Mouse (Mus musculus): ENCODE measurements at regions not wholly inside any gene's neighbourhood (a gene's known extent, or its start where the extent isn't known, plus 50 kb on each side); places are given as distances from the start of the nearest gene placed in this dataset.

DNA sequence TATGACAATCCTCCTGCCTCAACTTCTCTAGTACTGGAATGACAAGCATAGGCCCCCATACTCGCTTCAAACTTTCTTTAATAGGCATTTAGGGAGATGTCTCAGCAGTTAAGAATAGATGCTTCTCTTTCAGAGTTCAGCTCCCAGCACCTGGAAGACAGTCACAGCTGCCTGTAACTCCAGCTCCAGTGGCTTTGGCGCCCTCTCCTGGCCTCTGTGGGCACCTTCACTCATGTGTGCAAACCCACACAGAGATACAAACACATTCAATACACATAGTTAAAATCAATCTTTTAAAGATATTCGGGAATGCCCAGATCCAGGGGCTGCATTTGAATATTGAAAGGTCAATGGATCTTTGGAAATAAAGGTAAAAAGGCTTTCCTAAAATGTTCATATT lies 140.2 kb downstream of the Chic2 start:
- no peaks in the 10 kb centered on the region; the same call in 1 of the 2 replicates for H3K4me1 ChIP-seq (replicated peaks; ENCODE audit: control insufficient read depth, insufficient read depth, low read length)
- no peak overlapping the region for H3K4me2 ChIP-seq (ENCODE audit: low read length)
- DNase-seq (ENCODE audit: low spot score) (no peak), ATAC-seq (replicated peaks; ENCODE audit: low FRiP score, low TSS enrichment, low read depth) (no peak)
- no peaks in the 10 kb centered on the region for H3K36me3 ChIP-seq (ENCODE audit: control insufficient read depth, insufficient read depth, low read length)
- no peak overlapping the region for H3K27ac ChIP-seq (ENCODE audit: low read depth)
- no peak overlapping the region for H3K4me3 ChIP-seq (ENCODE audit: low read depth, low read length)
- peaks cover 3% of the 10 kb centered on the region; the same call in 1 of the 2 replicates for H3K9me3 ChIP-seq (ENCODE audit: control insufficient read depth, low read length)
- H3K9ac ChIP-seq (ENCODE audit: low read length): no peak overlapping the region
- 73% methylated on average over 3 of the region's 3 CpGs for WGBS
- H3K27me3 ChIP-seq (replicated peaks; ENCODE audit: control insufficient read depth, insufficient read depth, low read length): no peaks in the 10 kb centered on the region

DNA sequence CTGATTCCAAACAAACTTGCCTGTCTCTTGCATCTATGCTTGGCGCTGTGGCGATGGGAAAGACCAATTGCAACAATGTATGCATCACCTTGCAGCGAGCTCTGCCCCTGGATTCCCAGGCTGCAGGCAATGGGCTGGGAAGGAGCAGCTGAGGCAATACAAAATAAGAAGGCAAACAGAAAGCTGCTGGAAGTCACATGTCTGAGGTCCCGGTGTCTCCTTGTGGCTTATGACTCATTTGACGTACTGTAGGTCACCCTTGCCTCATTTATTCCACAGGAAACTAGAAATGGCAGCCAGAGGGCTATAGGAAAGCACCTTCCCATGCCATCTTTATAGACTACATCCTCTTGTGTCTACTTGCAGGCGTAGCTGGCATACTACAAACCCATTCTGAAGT lies 140.9 kb downstream of the Chic2 start:
- Histone ChIP-seq H3K9me3 (ENCODE audit: control insufficient read depth, low read length) (peaks cover 3% of the 10 kb centered on the region; the same call in 1 of the 2 replicates), H3K4me1 (replicated peaks; ENCODE audit: control insufficient read depth, insufficient read depth, low read length) (no peaks in the 10 kb centered on the region; the same call in 1 of the 2 replicates), H3K27me3 (replicated peaks; ENCODE audit: control insufficient read depth, insufficient read depth, low read length) (no peaks in the 10 kb centered on the region), H3K4me3 (ENCODE audit: low read depth, low read length) (no peak overlapping the region), H3K9ac (ENCODE audit: low read length) (no peak overlapping the region), H3K4me2 (ENCODE audit: low read length) (no peak overlapping the region), H3K27ac (ENCODE audit: low read depth) (no peak overlapping the region), H3K36me3 (ENCODE audit: control insufficient read depth, insufficient read depth, low read length) (no peaks in the 10 kb centered on the region)
- WGBS: 92% methylated on average over 6 of the region's 6 CpGs
- no peak for ATAC-seq (replicated peaks; ENCODE audit: low FRiP score, low TSS enrichment, low read depth)
- DNase-seq (ENCODE audit: low spot score): no peak

DNA sequence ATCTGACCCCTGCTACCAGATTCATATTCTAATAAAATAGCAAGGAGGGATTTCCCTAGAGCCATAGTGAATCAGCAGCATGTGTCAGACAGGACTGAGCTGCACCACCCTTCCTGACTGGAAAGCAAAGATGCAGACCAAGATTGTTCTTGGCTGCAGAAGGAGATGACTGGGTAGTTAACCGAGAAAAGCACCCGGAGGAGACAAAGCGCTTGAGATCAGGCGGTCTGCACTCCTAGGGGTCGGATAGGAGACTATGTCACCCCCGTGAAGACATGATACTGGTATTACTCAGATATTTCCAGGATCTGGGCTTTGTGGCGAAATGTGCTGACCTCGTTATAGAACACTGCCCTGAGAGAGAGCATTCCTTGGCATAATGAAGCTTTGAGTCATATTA lies 147.4 kb downstream of the Chic2 start:
- DNase-seq (ENCODE audit: low spot score) (no peak), ATAC-seq (replicated peaks; ENCODE audit: low FRiP score, low TSS enrichment, low read depth) (no peak)
- Histone ChIP-seq H3K4me1 (replicated peaks; ENCODE audit: control insufficient read depth, insufficient read depth, low read length) (no peaks in the 10 kb centered on the region), H3K9me3 (ENCODE audit: control insufficient read depth, low read length) (no peaks in the 10 kb centered on the region), H3K27ac (ENCODE audit: low read depth) (no peak overlapping the region), H3K4me3 (ENCODE audit: low read depth, low read length) (no peak overlapping the region), H3K4me2 (ENCODE audit: low read length) (no peak overlapping the region), H3K9ac (ENCODE audit: low read length) (no peak overlapping the region), H3K36me3 (ENCODE audit: control insufficient read depth, insufficient read depth, low read length) (no peaks in the 10 kb centered on the region), H3K27me3 (replicated peaks; ENCODE audit: control insufficient read depth, insufficient read depth, low read length) (no peaks in the 10 kb centered on the region)
- 87% methylated on average over 8 of the region's 8 CpGs for WGBS

DNA sequence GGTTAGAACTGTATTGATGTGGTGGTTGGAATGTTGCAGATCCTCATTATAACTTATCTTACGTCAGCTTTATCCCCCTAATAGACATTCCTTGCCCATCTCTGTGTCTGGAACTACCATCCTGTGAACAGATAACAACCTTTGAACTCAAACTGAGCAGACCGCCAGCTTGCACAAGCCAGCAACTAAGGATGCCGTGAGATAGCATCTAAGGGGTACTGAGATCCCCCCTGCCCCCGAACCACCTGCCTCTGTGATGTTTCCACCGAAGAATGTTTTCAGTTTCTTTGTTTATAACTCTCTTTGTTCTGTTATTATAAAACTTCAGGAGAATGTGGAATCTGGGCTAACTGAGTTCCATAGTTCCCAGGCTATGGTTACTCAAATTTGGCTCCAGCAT lies 151.3 kb downstream of the Chic2 start:
- no peaks in the 10 kb centered on the region for H3K9me3 ChIP-seq (ENCODE audit: control insufficient read depth, low read length)
- DNase-seq (ENCODE audit: low spot score) (no peak), ATAC-seq (replicated peaks; ENCODE audit: low FRiP score, low TSS enrichment, low read depth) (no peak)
- H3K9ac ChIP-seq (ENCODE audit: low read length): no peak overlapping the region
- H3K4me3 ChIP-seq (ENCODE audit: low read depth, low read length): no peak overlapping the region
- H3K4me1 ChIP-seq (replicated peaks; ENCODE audit: control insufficient read depth, insufficient read depth, low read length): no peaks in the 10 kb centered on the region
- H3K27ac ChIP-seq (ENCODE audit: low read depth): no peak overlapping the region
- H3K36me3 ChIP-seq (ENCODE audit: control insufficient read depth, insufficient read depth, low read length): no peaks in the 10 kb centered on the region
- H3K27me3 ChIP-seq (replicated peaks; ENCODE audit: control insufficient read depth, insufficient read depth, low read length): no peaks in the 10 kb centered on the region
- WGBS: 45% methylated on average over 5 of the region's 5 CpGs
- no peak overlapping the region for H3K4me2 ChIP-seq (ENCODE audit: low read length)

DNA sequence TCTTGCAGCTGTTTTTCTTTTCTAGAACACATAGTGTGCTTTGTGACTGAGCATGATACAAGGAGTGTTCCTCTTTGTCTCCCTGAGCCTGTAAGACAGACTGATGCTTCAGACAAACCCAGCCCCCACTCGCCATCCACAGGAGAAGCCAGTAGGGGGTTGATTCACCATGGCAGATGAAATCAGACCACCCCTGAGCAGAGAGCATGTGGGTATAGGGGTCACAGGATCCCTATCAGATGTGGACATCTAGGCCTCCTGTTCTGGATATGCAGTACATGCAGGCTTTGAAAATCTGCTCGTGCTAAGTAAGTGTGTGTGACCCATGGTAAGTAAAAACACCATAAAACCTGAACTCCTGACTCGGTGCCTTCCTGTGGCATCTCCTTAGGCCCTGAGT lies 153.0 kb downstream of the Chic2 start:
- WGBS: 44% methylated on average over 3 of the region's 3 CpGs
- H3K4me1 ChIP-seq (replicated peaks; ENCODE audit: control insufficient read depth, insufficient read depth, low read length): no peaks in the 10 kb centered on the region
- DNase-seq (ENCODE audit: low spot score) (no peak), ATAC-seq (replicated peaks; ENCODE audit: low FRiP score, low TSS enrichment, low read depth) (no peak)
- H3K36me3 ChIP-seq (ENCODE audit: control insufficient read depth, insufficient read depth, low read length): no peaks in the 10 kb centered on the region
- H3K4me3 ChIP-seq (ENCODE audit: low read depth, low read length): no peak overlapping the region
- H3K9ac ChIP-seq (ENCODE audit: low read length): no peak overlapping the region
- H3K27ac ChIP-seq (ENCODE audit: low read depth): no peak overlapping the region
- H3K4me2 ChIP-seq (ENCODE audit: low read length): no peak overlapping the region
- H3K27me3 ChIP-seq (replicated peaks; ENCODE audit: control insufficient read depth, insufficient read depth, low read length): no peaks in the 10 kb centered on the region
- H3K9me3 ChIP-seq (ENCODE audit: control insufficient read depth, low read length): no peaks in the 10 kb centered on the region

DNA sequence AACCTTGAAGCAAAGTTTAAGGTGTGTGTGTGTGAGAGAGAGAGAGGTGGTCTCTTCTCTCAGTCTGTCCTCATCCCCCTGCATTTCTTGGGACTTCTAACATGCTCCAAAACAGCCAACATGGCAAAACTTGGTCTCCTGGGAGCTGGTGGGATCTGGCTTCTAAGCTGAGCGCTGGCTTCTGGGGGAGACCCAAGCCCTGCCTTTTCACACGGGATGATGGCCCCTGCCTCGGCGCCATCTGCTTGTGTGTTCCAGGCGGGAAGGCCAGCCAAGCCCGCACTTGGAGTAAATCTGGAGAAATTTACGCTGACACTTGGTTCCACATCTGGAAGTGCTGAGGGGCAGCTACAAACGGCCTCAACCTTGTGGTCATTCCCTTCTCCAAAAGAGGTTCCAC lies 155.6 kb downstream of the Chic2 start:
- Histone ChIP-seq H3K4me1 (replicated peaks; ENCODE audit: control insufficient read depth, insufficient read depth, low read length) (no peaks in the 10 kb centered on the region), H3K4me3 (ENCODE audit: low read depth, low read length) (no peak overlapping the region), H3K27ac (ENCODE audit: low read depth) (no peak overlapping the region), H3K27me3 (replicated peaks; ENCODE audit: control insufficient read depth, insufficient read depth, low read length) (no peaks in the 10 kb centered on the region), H3K9me3 (ENCODE audit: control insufficient read depth, low read length) (0 out of 2 replicates have a peak, but pooled peaks cover 4% of the 10 kb centered on the region), H3K36me3 (ENCODE audit: control insufficient read depth, insufficient read depth, low read length) (no peaks in the 10 kb centered on the region), H3K4me2 (ENCODE audit: low read length) (no peak overlapping the region), H3K9ac (ENCODE audit: low read length) (no peak overlapping the region)
- DNase-seq (ENCODE audit: low spot score): no peak
- WGBS: 44% methylated on average over 8 of the region's 8 CpGs
- ATAC-seq (replicated peaks; ENCODE audit: low FRiP score, low TSS enrichment, low read depth): no peak

DNA sequence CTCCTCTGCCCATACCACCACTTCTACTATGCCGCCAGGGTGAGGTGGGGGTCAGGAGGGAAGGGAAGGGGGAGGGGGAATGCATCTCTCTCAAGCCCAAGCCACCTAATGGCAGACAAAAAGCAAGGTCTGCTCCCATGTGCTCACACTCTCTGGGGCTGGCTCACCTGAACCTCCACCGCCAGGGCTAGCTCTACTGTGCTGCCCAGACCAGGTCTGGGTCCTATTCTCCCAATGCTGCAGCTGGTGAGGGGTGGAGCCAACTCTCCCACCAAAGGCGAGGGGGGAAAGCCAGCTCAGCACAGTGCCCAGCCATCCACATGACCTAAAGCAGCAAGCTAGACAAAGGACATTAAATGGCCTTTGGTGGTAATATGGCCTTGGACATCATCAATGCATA lies 158.6 kb downstream of the Chic2 start:
- H3K36me3 ChIP-seq (ENCODE audit: control insufficient read depth, insufficient read depth, low read length): no peaks in the 10 kb centered on the region
- no peak overlapping the region for H3K9ac ChIP-seq (ENCODE audit: low read length)
- H3K9me3 ChIP-seq (ENCODE audit: control insufficient read depth, low read length): 0 out of 2 replicates have a peak, but pooled peaks cover 4% of the 10 kb centered on the region
- H3K27ac ChIP-seq (ENCODE audit: low read depth): no peak overlapping the region
- 84% methylated on average over 3 of the region's 3 CpGs for WGBS
- ATAC-seq (replicated peaks; ENCODE audit: low FRiP score, low TSS enrichment, low read depth): no peak
- H3K4me2 ChIP-seq (ENCODE audit: low read length): no peak overlapping the region
- H3K27me3 ChIP-seq (replicated peaks; ENCODE audit: control insufficient read depth, insufficient read depth, low read length): no peaks in the 10 kb centered on the region
- H3K4me1 ChIP-seq (replicated peaks; ENCODE audit: control insufficient read depth, insufficient read depth, low read length): peaks cover 4% of the 10 kb centered on the region
- no peak for DNase-seq (ENCODE audit: low spot score)
- H3K4me3 ChIP-seq (ENCODE audit: low read depth, low read length): no peak overlapping the region

DNA sequence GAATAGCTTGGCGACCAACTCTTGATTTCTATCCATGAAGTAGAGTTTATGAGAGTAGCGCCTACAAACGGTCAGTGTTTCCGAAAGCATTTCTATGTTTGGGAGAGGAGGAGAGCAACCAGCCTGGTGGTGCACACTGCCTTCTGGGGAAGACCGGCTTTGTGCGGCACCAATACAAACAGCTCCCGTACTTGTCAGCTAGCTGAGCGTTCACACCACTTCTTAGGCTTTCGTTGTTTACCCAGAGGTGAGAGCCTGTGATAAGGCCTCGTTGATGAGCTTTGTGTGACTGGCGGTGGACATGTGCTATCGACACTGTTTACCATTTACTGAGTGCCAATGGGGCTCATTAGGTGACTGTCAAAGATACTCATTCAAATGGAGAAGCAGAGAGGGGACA lies 162.0 kb downstream of the Chic2 start:
- no peak overlapping the region for H3K9ac ChIP-seq (ENCODE audit: low read length)
- no peak for ATAC-seq (replicated peaks; ENCODE audit: low FRiP score, low TSS enrichment, low read depth)

DNA sequence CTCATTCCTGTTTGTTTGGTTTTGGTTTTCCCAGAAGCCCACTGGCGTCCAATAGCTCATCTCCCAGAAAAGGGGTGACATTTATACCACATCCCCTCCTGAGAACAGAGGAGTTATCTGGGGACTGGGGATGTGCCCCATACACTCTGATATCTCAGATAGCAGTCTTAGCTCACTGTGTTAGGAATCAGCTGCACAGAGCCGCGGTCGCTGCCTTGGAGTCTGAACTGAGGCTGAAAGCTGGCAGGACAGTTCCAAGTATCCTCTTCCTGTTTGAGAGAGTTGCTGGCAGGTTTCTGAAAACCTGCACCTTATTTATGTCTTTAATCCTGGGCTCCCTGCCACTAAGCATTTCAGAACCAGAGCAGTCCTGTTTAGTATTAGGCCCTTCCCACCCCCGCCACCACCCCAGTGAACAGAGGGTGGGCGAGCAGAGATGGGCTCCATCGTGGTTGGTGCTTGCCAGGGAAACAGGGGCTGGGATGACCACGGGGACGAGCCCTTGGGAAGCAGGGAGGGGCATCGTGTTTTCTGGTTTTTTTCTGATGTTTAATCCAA lies 163.8 kb downstream of the Chic2 start:
- H3K9me3 ChIP-seq (ENCODE audit: control insufficient read depth, low read length): 0 out of 2 replicates have a peak, but pooled peaks cover 4% of the 10 kb centered on the region
- no peaks in the 10 kb centered on the region for H3K27me3 ChIP-seq (replicated peaks; ENCODE audit: control insufficient read depth, insufficient read depth, low read length)
- H3K36me3 ChIP-seq (ENCODE audit: control insufficient read depth, insufficient read depth, low read length): no peaks in the 10 kb centered on the region
- H3K4me2 ChIP-seq (ENCODE audit: low read length): no peak overlapping the region
- no peak overlapping the region for H3K9ac ChIP-seq (ENCODE audit: low read length)
- DNase-seq (ENCODE audit: low spot score): no peak
- 39% methylated on average over 10 of the region's 10 CpGs for WGBS
- 0 out of 2 replicates have a peak overlapping the region, but pooled peaks have one; percentile 27 for H3K27ac ChIP-seq (ENCODE audit: low read depth)
- no peak for ATAC-seq (replicated peaks; ENCODE audit: low FRiP score, low TSS enrichment, low read depth)
- H3K4me3 ChIP-seq (ENCODE audit: low read depth, low read length): no peak overlapping the region
- peaks cover 32% of the 10 kb centered on the region for H3K4me1 ChIP-seq (replicated peaks; ENCODE audit: control insufficient read depth, insufficient read depth, low read length)

More for the DNA sequence above, 162.0 kb downstream of the Chic2 start:
- 57% methylated on average over 12 of the region's 12 CpGs for WGBS
- Histone ChIP-seq H3K27ac (ENCODE audit: low read depth) (no peak overlapping the region), H3K9me3 (ENCODE audit: control insufficient read depth, low read length) (0 out of 2 replicates have a peak, but pooled peaks cover 4% of the 10 kb centered on the region), H3K4me3 (ENCODE audit: low read depth, low read length) (no peak overlapping the region), H3K27me3 (replicated peaks; ENCODE audit: control insufficient read depth, insufficient read depth, low read length) (no peaks in the 10 kb centered on the region), H3K4me2 (ENCODE audit: low read length) (no peak overlapping the region), H3K36me3 (ENCODE audit: control insufficient read depth, insufficient read depth, low read length) (no peaks in the 10 kb centered on the region), H3K4me1 (replicated peaks; ENCODE audit: control insufficient read depth, insufficient read depth, low read length) (peaks cover 20% of the 10 kb centered on the region)
- DNase-seq (ENCODE audit: low spot score): no peak

Measured in intestine, embryonic 14.5 days (tissue).